Mouse (Mus musculus): Measurements from ENCODE around the gene Dynll1. TPM values are rescaled to one million over a fixed set of nuclear protein-coding genes. Genes with fewer than 3 reads are reported as not detected.

Dynll1 gene
- polyA plus RNA-seq, 1 experiment from 2014 or later: 1,836 TPM

- Histone ChIP-seq H3K9ac (replicated peaks; ENCODE audit: low read length) (no peak overlapping the region), H3K4me2 (ENCODE audit: low read depth, low read length) (no peak overlapping the region), H3K9me3 (replicated peaks; ENCODE audit: control insufficient read depth, low read length) (no peaks in the 10 kb centered on the region), H3K27ac (replicated peaks; ENCODE audit: low read depth, low read length) (no peak overlapping the region), H3K4me3 (ENCODE audit: low read depth, low read length) (no peak overlapping the region), H3K4me1 (ENCODE audit: control insufficient read depth, insufficient read depth, low read length) (no peaks in the 10 kb centered on the region), H3K36me3 (replicated peaks; ENCODE audit: control insufficient read depth, insufficient read depth, low read depth, low read length) (no peaks in the 10 kb centered on the region), H3K27me3 (ENCODE audit: control insufficient read depth, insufficient read depth, low read length) (no peaks in the 10 kb centered on the region)
- WGBS: 93% methylated on average over 1 of the region's 1 CpGs
- no peak for ATAC-seq (replicated peaks; ENCODE audit: insufficient number of reproducible peaks, low FRiP score, low TSS enrichment, low read depth)
- DNase-seq (ENCODE audit: low spot score): no peak
These were observed 22.7 kb downstream of the Dynll1 start for GRCm38 (mm10) chr5:115278053-115278452.

DNA sequence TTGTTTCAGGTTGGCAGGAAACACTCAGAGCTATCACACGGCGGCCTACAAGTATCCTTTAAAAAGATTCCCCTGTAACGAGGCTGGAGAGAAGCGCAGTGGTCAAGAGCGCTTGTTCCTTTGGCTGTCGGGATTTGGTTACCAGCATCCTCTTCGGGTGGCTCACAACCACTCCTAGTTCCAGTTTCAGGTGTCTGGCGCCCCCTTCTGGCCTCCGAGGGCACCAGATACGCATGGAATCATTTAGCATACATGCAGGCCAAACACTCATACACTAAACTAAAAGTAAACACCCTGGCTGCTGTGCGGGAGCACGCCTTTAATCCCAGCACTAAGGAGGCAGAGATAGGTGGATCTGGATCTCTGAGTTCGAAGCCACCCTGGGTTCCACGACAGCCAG is 24.8 kb downstream of the Dynll1 start:
- no peak for ATAC-seq (replicated peaks; ENCODE audit: insufficient number of reproducible peaks, low FRiP score, low TSS enrichment, low read depth)
- H3K4me1 ChIP-seq (ENCODE audit: control insufficient read depth, insufficient read depth, low read length): no peaks in the 10 kb centered on the region
- WGBS: 26% methylated on average over 14 of the region's 14 CpGs

GRCm38 (mm10) chr5:115274771-115275170 is 26.0 kb downstream of the Dynll1 start:
- ATAC-seq (replicated peaks; ENCODE audit: insufficient number of reproducible peaks, low FRiP score, low TSS enrichment, low read depth): no peak
- WGBS: 78% methylated on average over 1 of the region's 1 CpGs

More for the DNA sequence above, 24.8 kb downstream of the Dynll1 start:
- H3K36me3 ChIP-seq (replicated peaks; ENCODE audit: control insufficient read depth, insufficient read depth, low read depth, low read length): no peaks in the 10 kb centered on the region
- H3K4me2 ChIP-seq (ENCODE audit: low read depth, low read length): no peak overlapping the region
- DNase-seq (ENCODE audit: low spot score): peak; percentile 60
- H3K9me3 ChIP-seq (replicated peaks; ENCODE audit: control insufficient read depth, low read length): no peaks in the 10 kb centered on the region
- no peaks in the 10 kb centered on the region for H3K27me3 ChIP-seq (ENCODE audit: control insufficient read depth, insufficient read depth, low read length)
- H3K4me3 ChIP-seq (ENCODE audit: low read depth, low read length): no peak overlapping the region
- no peak overlapping the region for H3K27ac ChIP-seq (replicated peaks; ENCODE audit: low read depth, low read length)
- no peak overlapping the region for H3K9ac ChIP-seq (replicated peaks; ENCODE audit: low read length)

DNA sequence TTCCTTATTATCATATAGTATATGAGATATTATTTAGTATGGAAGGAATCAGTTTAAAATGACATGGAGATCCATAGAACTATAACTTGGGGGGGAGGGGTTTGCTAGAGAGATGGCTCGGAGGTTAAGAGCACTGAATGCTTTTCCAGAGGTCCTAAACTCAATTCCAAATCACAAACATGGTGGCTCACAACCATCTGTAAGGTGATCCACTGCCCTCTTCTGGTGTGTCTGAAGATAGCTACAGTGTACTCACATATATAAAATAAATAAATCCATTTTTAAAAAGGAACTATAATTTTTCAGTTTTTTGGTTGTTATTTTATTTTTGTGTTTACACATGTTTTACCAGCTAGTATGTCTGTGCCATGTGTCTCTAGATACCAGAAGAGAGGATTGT is 26.4 kb downstream of the Dynll1 start:
- DNase-seq (ENCODE audit: low spot score): no peak
- Histone ChIP-seq H3K27ac (replicated peaks; ENCODE audit: low read depth, low read length) (no peak overlapping the region), H3K9me3 (replicated peaks; ENCODE audit: control insufficient read depth, low read length) (no peaks in the 10 kb centered on the region), H3K27me3 (ENCODE audit: control insufficient read depth, insufficient read depth, low read length) (no peaks in the 10 kb centered on the region), H3K4me2 (ENCODE audit: low read depth, low read length) (no peak overlapping the region), H3K9ac (replicated peaks; ENCODE audit: low read length) (no peak overlapping the region), H3K36me3 (replicated peaks; ENCODE audit: control insufficient read depth, insufficient read depth, low read depth, low read length) (no peaks in the 10 kb centered on the region; the same call in 1 of the 2 replicates), H3K4me3 (ENCODE audit: low read depth, low read length) (no peak overlapping the region), H3K4me1 (ENCODE audit: control insufficient read depth, insufficient read depth, low read length) (peaks cover 3% of the 10 kb centered on the region; the same call in 1 of the 2 replicates)
- no peak for ATAC-seq (replicated peaks; ENCODE audit: insufficient number of reproducible peaks, low FRiP score, low TSS enrichment, low read depth)
- 80% methylated on average over 1 of the region's 1 CpGs for WGBS

More at GRCm38 (mm10) chr5:115274771-115275170, 26.0 kb downstream of the Dynll1 start:
- Histone ChIP-seq H3K4me2 (ENCODE audit: low read depth, low read length) (no peak overlapping the region), H3K4me3 (ENCODE audit: low read depth, low read length) (no peak overlapping the region), H3K27me3 (ENCODE audit: control insufficient read depth, insufficient read depth, low read length) (no peaks in the 10 kb centered on the region), H3K4me1 (ENCODE audit: control insufficient read depth, insufficient read depth, low read length) (peaks cover 3% of the 10 kb centered on the region; the same call in 1 of the 2 replicates), H3K9me3 (replicated peaks; ENCODE audit: control insufficient read depth, low read length) (no peaks in the 10 kb centered on the region), H3K27ac (replicated peaks; ENCODE audit: low read depth, low read length) (no peak overlapping the region), H3K36me3 (replicated peaks; ENCODE audit: control insufficient read depth, insufficient read depth, low read depth, low read length) (no peaks in the 10 kb centered on the region; the same call in 1 of the 2 replicates), H3K9ac (replicated peaks; ENCODE audit: low read length) (no peak overlapping the region)
- no peak for DNase-seq (ENCODE audit: low spot score)

DNA sequence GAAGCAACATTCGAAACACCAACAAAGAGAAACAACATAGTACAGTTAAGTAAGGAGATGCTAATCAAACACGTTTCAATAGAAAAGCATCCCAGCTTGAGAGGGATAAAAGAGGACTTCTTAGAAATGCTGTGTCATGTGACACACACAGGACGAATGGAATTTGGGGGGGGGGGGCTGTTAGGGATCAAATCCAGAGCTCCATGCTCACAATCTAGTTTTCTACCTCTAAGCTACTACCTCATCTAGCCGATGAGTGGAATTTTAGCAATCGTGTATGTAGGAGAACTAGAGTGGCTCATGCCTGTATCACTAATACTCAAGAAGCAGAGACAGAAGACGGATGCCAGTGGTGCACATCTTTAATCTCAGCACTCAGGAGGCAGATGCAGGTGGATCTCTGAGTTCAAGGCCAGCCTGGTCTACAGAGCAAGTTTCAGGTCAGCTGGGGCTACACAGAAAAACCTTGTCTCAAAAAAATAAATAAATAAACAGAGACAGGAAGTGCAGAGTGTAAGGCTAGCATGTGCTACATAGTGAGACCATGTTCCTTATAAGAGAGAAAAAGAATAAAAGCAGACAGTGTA is 27.2 kb downstream of the Dynll1 start:
- ATAC-seq (replicated peaks; ENCODE audit: insufficient number of reproducible peaks, low FRiP score, low TSS enrichment, low read depth) (no peak), DNase-seq (ENCODE audit: low spot score) (no peak)
- Histone ChIP-seq H3K9me3 (replicated peaks; ENCODE audit: control insufficient read depth, low read length) (no peaks in the 10 kb centered on the region), H3K4me3 (ENCODE audit: low read depth, low read length) (no peak overlapping the region), H3K27ac (replicated peaks; ENCODE audit: low read depth, low read length) (0 out of 2 replicates have a peak overlapping the region, but pooled peaks have one; percentile 60), H3K36me3 (replicated peaks; ENCODE audit: control insufficient read depth, insufficient read depth, low read depth, low read length) (no peaks in the 10 kb centered on the region; the same call in 1 of the 2 replicates), H3K9ac (replicated peaks; ENCODE audit: low read length) (no peak overlapping the region; the same call in 1 of the 2 replicates), H3K4me2 (ENCODE audit: low read depth, low read length) (no peak overlapping the region; the same call in 1 of the 2 replicates), H3K27me3 (ENCODE audit: control insufficient read depth, insufficient read depth, low read length) (no peaks in the 10 kb centered on the region), H3K4me1 (ENCODE audit: control insufficient read depth, insufficient read depth, low read length) (peaks cover 3% of the 10 kb centered on the region; the same call in 1 of the 2 replicates)
- whole genome bisulfite sequencing: 76% methylated on average over 6 of the region's 6 CpGs

GRCm38 (mm10) chr5:115272812-115273548 is 27.8 kb downstream of the Dynll1 start, which contains the start of gene Rnf10:
TSS of gene Rnf10 (minus strand) at chr5:115272898.
- Histone ChIP-seq H3K36me3 (replicated peaks; ENCODE audit: control insufficient read depth, insufficient read depth, low read depth, low read length) (no peaks in the 10 kb centered on the region; the same call in 1 of the 2 replicates), H3K4me3 (ENCODE audit: low read depth, low read length) (peak within 1 kb of the TSS; percentile 90), H3K27me3 (ENCODE audit: control insufficient read depth, insufficient read depth, low read length) (no peaks in the 10 kb centered on the region), H3K27ac (replicated peaks; ENCODE audit: low read depth, low read length) (peak within 1 kb of the TSS; percentile 60), H3K9ac (replicated peaks; ENCODE audit: low read length) (peak within 1 kb of the TSS; percentile 96), H3K4me2 (ENCODE audit: low read depth, low read length) (peak within 1 kb of the TSS; percentile 79), H3K9me3 (replicated peaks; ENCODE audit: control insufficient read depth, low read length) (no peaks in the 10 kb centered on the region), H3K4me1 (ENCODE audit: control insufficient read depth, insufficient read depth, low read length) (peaks cover 3% of the 10 kb centered on the region; the same call in 1 of the 2 replicates)
- ATAC-seq (replicated peaks; ENCODE audit: insufficient number of reproducible peaks, low FRiP score, low TSS enrichment, low read depth): peak; percentile 81
- DNase-seq (ENCODE audit: low spot score): peak; percentile 99
- WGBS: 13% methylated on average over 26 of the region's 26 CpGs

DNA sequence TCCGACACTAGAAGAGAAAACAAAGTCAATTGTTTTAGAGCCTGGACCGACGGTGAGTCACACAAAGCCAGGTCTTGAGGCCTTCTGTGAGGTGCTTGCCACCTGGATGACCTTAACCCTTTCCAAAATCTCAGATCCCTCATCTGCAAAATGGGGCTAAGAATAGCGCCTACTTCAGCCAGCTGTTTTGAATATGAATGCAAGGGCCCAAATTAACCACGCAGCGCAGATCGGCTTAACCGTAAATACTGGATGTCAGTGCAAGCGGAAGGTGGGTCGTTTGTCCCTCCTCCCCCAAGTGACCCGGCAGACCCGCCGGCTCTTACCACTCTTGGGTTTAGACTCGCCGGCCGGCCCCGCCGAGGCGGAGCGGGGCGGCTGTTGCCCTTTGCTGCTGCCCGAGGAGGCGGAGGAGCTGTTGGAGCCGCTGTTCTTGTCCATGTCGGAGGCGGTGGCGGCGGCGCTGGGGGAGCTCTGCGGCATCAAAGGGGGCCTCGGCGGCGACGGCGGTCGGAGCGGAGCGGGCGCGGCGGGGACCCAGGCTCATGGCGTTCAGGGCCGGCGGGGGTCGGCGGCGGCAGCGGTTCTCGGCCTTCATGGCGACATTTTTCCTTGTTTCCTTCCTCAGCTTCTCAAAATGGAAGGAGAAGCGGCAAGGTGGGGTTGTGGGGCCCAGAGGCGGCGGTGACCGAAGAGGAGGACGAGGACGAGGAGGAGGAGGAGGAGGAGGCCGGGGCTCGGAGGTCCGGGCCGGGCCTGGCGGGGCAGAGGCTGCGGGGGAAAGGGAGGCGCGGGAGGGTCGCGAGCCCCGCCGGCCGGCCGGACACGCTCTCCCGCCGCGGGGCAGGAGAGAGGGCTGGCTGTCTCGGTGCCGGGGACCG is 28.6 kb downstream of the Dynll1 start:
- Histone ChIP-seq H3K4me1 (ENCODE audit: control insufficient read depth, insufficient read depth, low read length) (peaks cover 3% of the 10 kb centered on the region; the same call in 1 of the 2 replicates), H3K27me3 (ENCODE audit: control insufficient read depth, insufficient read depth, low read length) (no peaks in the 10 kb centered on the region), H3K36me3 (replicated peaks; ENCODE audit: control insufficient read depth, insufficient read depth, low read depth, low read length) (no peaks in the 10 kb centered on the region; the same call in 1 of the 2 replicates), H3K27ac (replicated peaks; ENCODE audit: low read depth, low read length) (peak overlapping the region; percentile 30), H3K9ac (replicated peaks; ENCODE audit: low read length) (peak overlapping the region; percentile 96), H3K4me2 (ENCODE audit: low read depth, low read length) (peak overlapping the region; percentile 79), H3K9me3 (replicated peaks; ENCODE audit: control insufficient read depth, low read length) (no peaks in the 10 kb centered on the region), H3K4me3 (ENCODE audit: low read depth, low read length) (peak overlapping the region; percentile 90)
- peak; percentile 47 for DNase-seq (ENCODE audit: low spot score)
- WGBS: under 1% methylated on average over 66 of the region's 77 CpGs
- no peak; the same call in 1 of the 2 replicates for ATAC-seq (replicated peaks; ENCODE audit: insufficient number of reproducible peaks, low FRiP score, low TSS enrichment, low read depth)

All from embryonic facial prominence, embryonic 11.5 days (tissue).